Mouse (Mus musculus): ENCODE data around the gene Nos1ap. TPM values are rescaled to one million over a fixed set of nuclear protein-coding genes. Genes with fewer than 3 reads are reported as not detected.

Nos1ap gene
- polyA plus RNA-seq, 1 experiment from 2014 or later: 7.9 TPM

GRCm38 (mm10) chr1:170557962-170558361, 31.7 kb downstream of the Nos1ap start:
- H3K9ac ChIP-seq: no peak overlapping the region
- ATAC-seq (ENCODE audit: insufficient read depth) (no peak), DNase-seq (no peak)
- no peak overlapping the region for H3K4me2 ChIP-seq
- no peak overlapping the region for H3K27ac ChIP-seq (ENCODE audit: low read depth)
- H3K9me3 ChIP-seq (ENCODE audit: low read depth, low read length): no peaks in the 10 kb centered on the region
- no peak overlapping the region for H3K4me3 ChIP-seq (ENCODE audit: low read depth, low read length)
- H3K4me1 ChIP-seq (ENCODE audit: insufficient read depth): 0 out of 2 replicates have a peak, but pooled peaks cover 3% of the 10 kb centered on the region
- H3K27me3 ChIP-seq (ENCODE audit: insufficient read depth, low read length): no peaks in the 10 kb centered on the region
- H3K36me3 ChIP-seq (ENCODE audit: insufficient read depth): no peaks in the 10 kb centered on the region
- 92% methylated on average over 4 of the region's 4 CpGs for WGBS
- no peak for TF ChIP-seq CTCF (IDR thresholded peaks at IDR 0.05; ENCODE audit: low read depth)

GRCm38 (mm10) chr1:170556696-170557095, 33.0 kb downstream of the Nos1ap start:
- Histone ChIP-seq H3K4me1 (ENCODE audit: insufficient read depth) (0 out of 2 replicates have a peak, but pooled peaks cover 3% of the 10 kb centered on the region), H3K4me3 (ENCODE audit: low read depth, low read length) (no peak overlapping the region), H3K27ac (ENCODE audit: low read depth) (no peak overlapping the region), H3K9me3 (ENCODE audit: low read depth, low read length) (no peaks in the 10 kb centered on the region), H3K27me3 (ENCODE audit: insufficient read depth, low read length) (no peaks in the 10 kb centered on the region), H3K4me2 (no peak overlapping the region), H3K9ac (no peak overlapping the region), H3K36me3 (ENCODE audit: insufficient read depth) (no peaks in the 10 kb centered on the region)
- DNase-seq: no peak
- no peak for ATAC-seq (ENCODE audit: insufficient read depth)
- WGBS: 82% methylated on average over 6 of the region's 6 CpGs
- TF ChIP-seq CTCF (IDR thresholded peaks at IDR 0.05; ENCODE audit: low read depth): no peak

- Histone ChIP-seq H3K9me3 (ENCODE audit: low read depth, low read length) (no peaks in the 10 kb centered on the region), H3K27me3 (ENCODE audit: insufficient read depth, low read length) (no peaks in the 10 kb centered on the region), H3K4me1 (ENCODE audit: insufficient read depth) (peaks cover 7% of the 10 kb centered on the region; the same call in 1 of the 2 replicates), H3K4me2 (no peak overlapping the region), H3K36me3 (ENCODE audit: insufficient read depth) (no peaks in the 10 kb centered on the region), H3K27ac (ENCODE audit: low read depth) (no peak overlapping the region), H3K9ac (no peak overlapping the region), H3K4me3 (ENCODE audit: low read depth, low read length) (no peak overlapping the region)
- TF ChIP-seq CTCF (IDR thresholded peaks at IDR 0.05; ENCODE audit: low read depth): no peak
- ATAC-seq (ENCODE audit: insufficient read depth) (peak; percentile 41; the same call in 1 of the 2 replicates), DNase-seq (peak; percentile 84)
- WGBS: 37% methylated on average over 3 of the region's 3 CpGs
These were observed 34.7 kb downstream of the Nos1ap start for GRCm38 (mm10) chr1:170554939-170555293.

GRCm38 (mm10) chr1:170554235-170554938, 35.3 kb downstream of the Nos1ap start:
- Histone ChIP-seq H3K4me2 (no peak overlapping the region), H3K9me3 (ENCODE audit: low read depth, low read length) (no peaks in the 10 kb centered on the region), H3K9ac (no peak overlapping the region), H3K4me1 (ENCODE audit: insufficient read depth) (peaks cover 7% of the 10 kb centered on the region; the same call in 1 of the 2 replicates), H3K27ac (ENCODE audit: low read depth) (no peak overlapping the region), H3K27me3 (ENCODE audit: insufficient read depth, low read length) (no peaks in the 10 kb centered on the region), H3K36me3 (ENCODE audit: insufficient read depth) (no peaks in the 10 kb centered on the region), H3K4me3 (ENCODE audit: low read depth, low read length) (no peak overlapping the region)
- ATAC-seq (ENCODE audit: insufficient read depth): peak; percentile 19; the same call in 1 of the 2 replicates
- no peak for TF ChIP-seq CTCF (IDR thresholded peaks at IDR 0.05; ENCODE audit: low read depth)
- 92% methylated on average over 4 of the region's 4 CpGs for WGBS
- DNase-seq: no peak

GRCm38 (mm10) chr1:170550649-170551440, 38.8 kb downstream of the Nos1ap start:
- peaks cover 7% of the 10 kb centered on the region for H3K4me1 ChIP-seq (ENCODE audit: insufficient read depth)
- 30% methylated on average over 8 of the region's 8 CpGs for WGBS
- DNase-seq (peak; percentile 44), ATAC-seq (ENCODE audit: insufficient read depth) (peak; percentile 48; the same call in 1 of the 2 replicates)
- H3K9me3 ChIP-seq (ENCODE audit: low read depth, low read length): no peaks in the 10 kb centered on the region
- no peaks in the 10 kb centered on the region for H3K27me3 ChIP-seq (ENCODE audit: insufficient read depth, low read length)
- no peak overlapping the region for H3K9ac ChIP-seq
- H3K27ac ChIP-seq (ENCODE audit: low read depth): no peak overlapping the region; the same call in 1 of the 2 replicates
- no peak overlapping the region for H3K4me2 ChIP-seq
- no peak overlapping the region for H3K4me3 ChIP-seq (ENCODE audit: low read depth, low read length)
- TF ChIP-seq CTCF (IDR thresholded peaks at IDR 0.05; ENCODE audit: low read depth): no peak
- H3K36me3 ChIP-seq (ENCODE audit: insufficient read depth): no peaks in the 10 kb centered on the region

GRCm38 (mm10) chr1:170549059-170549458, 40.6 kb downstream of the Nos1ap start:
- no peak overlapping the region for H3K4me3 ChIP-seq (ENCODE audit: low read depth, low read length)
- H3K27ac ChIP-seq (ENCODE audit: low read depth): no peak overlapping the region
- TF ChIP-seq CTCF (IDR thresholded peaks at IDR 0.05; ENCODE audit: low read depth): no peak
- WGBS: 44% methylated on average over 9 of the region's 9 CpGs
- peaks cover 4% of the 10 kb centered on the region for H3K4me1 ChIP-seq (ENCODE audit: insufficient read depth)
- peak; percentile 87 for DNase-seq
- no peaks in the 10 kb centered on the region for H3K9me3 ChIP-seq (ENCODE audit: low read depth, low read length)
- peak overlapping the region; percentile 24; the same call in 1 of the 2 replicates for H3K4me2 ChIP-seq
- ATAC-seq (ENCODE audit: insufficient read depth): peak; percentile 58; the same call in 1 of the 2 replicates
- no peak overlapping the region for H3K9ac ChIP-seq
- H3K36me3 ChIP-seq (ENCODE audit: insufficient read depth): no peaks in the 10 kb centered on the region
- no peaks in the 10 kb centered on the region for H3K27me3 ChIP-seq (ENCODE audit: insufficient read depth, low read length)

- no peak overlapping the region for H3K4me3 ChIP-seq (ENCODE audit: low read depth, low read length)
- no peak overlapping the region for H3K27ac ChIP-seq (ENCODE audit: low read depth)
- no peak for ATAC-seq (ENCODE audit: insufficient read depth)
- peaks cover 4% of the 10 kb centered on the region for H3K4me1 ChIP-seq (ENCODE audit: insufficient read depth)
- no peak for TF ChIP-seq CTCF (IDR thresholded peaks at IDR 0.05; ENCODE audit: low read depth)
- no peak overlapping the region for H3K4me2 ChIP-seq
- DNase-seq: no peak
- no peak overlapping the region for H3K9ac ChIP-seq
- H3K27me3 ChIP-seq (ENCODE audit: insufficient read depth, low read length): no peaks in the 10 kb centered on the region
- no peaks in the 10 kb centered on the region for H3K9me3 ChIP-seq (ENCODE audit: low read depth, low read length)
- no peaks in the 10 kb centered on the region for H3K36me3 ChIP-seq (ENCODE audit: insufficient read depth)
- 62% methylated on average over 14 of the region's 14 CpGs for WGBS
These were observed 41.4 kb downstream of the Nos1ap start for GRCm38 (mm10) chr1:170548192-170548795.

All from lung, embryonic 14.5 days (tissue).